Mouse (Mus musculus) heart, embryonic 16.5 days (tissue): ENCODE measurements around the gene Myh9. TPM values are rescaled to one million over a fixed set of nuclear protein-coding genes. Genes with fewer than 3 reads are reported as not detected.
A peak's percentile ranks its signal among the peaks of the same experiment; 100 is the strongest.

Experiments used
- ATAC-seq: fragments of 200-750 bp; cut with Nextera tagmentation; replicated peaks from 2 replicates; pipeline ENCODE4 v1.8.0; 2017; ENCODE audit warnings: moderate number of reproducible peaks; ENCODE audit not compliant: insufficient read depth, low FRiP score; ENCODE audit errors: extremely low read depth
- H3K27ac ChIP-seq: fragments of 300-500 bp; sonication (generic); 2 replicates; pipeline ENCODE4 v1.5.1; 2014; ENCODE audit warnings: mild to moderate bottlenecking, low read length, control low read depth, moderate library complexity
- H3K27me3 ChIP-seq: fragments of 300-500 bp; sonication (generic); 2 replicates; pipeline ENCODE4 v1.6.1; 2014; ENCODE audit warnings: low read length, mixed read lengths; ENCODE audit not compliant: control insufficient read depth, insufficient read depth
- H3K36me3 ChIP-seq: fragments of 300-500 bp; sonication (generic); 2 replicates; pipeline ENCODE4 v1.6.1; 2014; ENCODE audit not compliant: control insufficient read depth, insufficient read depth
- H3K4me1 ChIP-seq: fragments of 300-500 bp; sonication (generic); 2 replicates; pipeline ENCODE4 v1.6.1; 2014; ENCODE audit warnings: low read length, mixed read lengths; ENCODE audit not compliant: control insufficient read depth, insufficient read depth
- H3K4me2 ChIP-seq: fragments of 300-500 bp; sonication (generic); 2 replicates; pipeline ENCODE4 v1.6.1; 2014; ENCODE audit warnings: low read depth, mild to moderate bottlenecking, control low read depth, low read length
- H3K4me3 ChIP-seq: fragments of 300-500 bp; sonication (generic); 2 replicates; pipeline ENCODE4 v1.5.1; 2014; ENCODE audit warnings: mild to moderate bottlenecking, control low read depth, low read length
- H3K9ac ChIP-seq: fragments of 300-500 bp; sonication (generic); 2 replicates; pipeline ENCODE4 v1.6.1; 2014; ENCODE audit warnings: low read length, control low read depth
- H3K9me3 ChIP-seq: fragments of 300-500 bp; sonication (generic); replicated peaks from 2 replicates; pipeline ENCODE4 v1.6.1; 2016; ENCODE audit warnings: low read length; ENCODE audit not compliant: control insufficient read depth
- WGBS: fragments of 180-500 bp; shearing (Covaris S2); extraction: QIAGEN DNeasy Blood & Tissue Kit; methylation state at CpG from one replicate; pipeline ENCODE4 v1.1.7; 2014; 5-methylcytosine and 5-hydroxymethylcytosine counted together
- polyA plus RNA-seq: library from polyadenylated mRNA; unstranded; fragments of >200 nt; fragmentation: Nextera tagmentation; extraction: Ambion mirVana; gene quantifications from 2 replicates; pipeline ENCODE4 v1.2.1, GENCODE M21; 2015

Myh9 gene
- polyA plus RNA-seq, 1 experiment from 2014 or later, result 22.8 TPM

DNA sequence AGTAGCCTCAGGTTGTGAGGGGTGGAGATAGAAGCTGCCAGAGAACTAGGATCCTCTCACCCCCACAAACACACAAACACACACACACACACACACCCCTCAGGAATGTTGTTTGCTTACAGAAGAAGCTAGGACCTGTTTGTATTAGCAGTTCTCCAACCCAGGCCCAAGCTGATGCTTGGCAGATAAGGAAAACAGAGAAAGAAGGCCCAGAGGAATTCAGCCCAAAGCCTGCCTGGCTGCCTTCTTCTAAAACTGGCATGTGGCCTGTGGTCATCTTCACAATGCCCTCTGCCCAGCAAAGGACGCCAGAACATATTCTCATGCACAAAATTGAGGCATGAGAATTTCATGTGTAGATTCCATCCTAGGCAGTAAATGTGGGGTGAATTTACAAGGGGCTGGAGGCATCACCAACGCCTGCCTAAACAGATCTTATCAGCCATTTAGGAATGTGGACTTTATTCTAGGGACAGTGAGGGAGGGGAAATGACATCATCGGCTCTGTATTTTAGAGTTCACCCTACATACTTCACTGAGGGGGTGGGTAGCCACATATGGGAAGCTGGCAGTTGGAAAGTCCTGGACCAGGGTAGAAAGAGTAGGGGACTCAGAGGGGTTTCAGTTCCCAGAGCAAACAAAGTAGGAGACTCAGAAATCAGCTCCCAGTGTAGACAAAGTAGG, 21.4 kb downstream of the Myh9 start:
- peak overlapping the region; percentile 77 for H3K27ac ChIP-seq
- peak overlapping the region; percentile 10 for H3K4me2 ChIP-seq
- ATAC-seq, result no peak
- H3K36me3 ChIP-seq, result 0 out of 2 replicates have a peak, but pooled peaks cover 2% of the 10 kb centered on the region
- no peaks in the 10 kb centered on the region for H3K27me3 ChIP-seq
- no peaks in the 10 kb centered on the region for H3K9me3 ChIP-seq
- no peak overlapping the region for H3K4me3 ChIP-seq
- peak overlapping the region; percentile 50 for H3K9ac ChIP-seq
- 5% methylated on average over 3 of the region's 3 CpGs for WGBS
- H3K4me1 ChIP-seq, result peaks cover 94% of the 10 kb centered on the region

DNA sequence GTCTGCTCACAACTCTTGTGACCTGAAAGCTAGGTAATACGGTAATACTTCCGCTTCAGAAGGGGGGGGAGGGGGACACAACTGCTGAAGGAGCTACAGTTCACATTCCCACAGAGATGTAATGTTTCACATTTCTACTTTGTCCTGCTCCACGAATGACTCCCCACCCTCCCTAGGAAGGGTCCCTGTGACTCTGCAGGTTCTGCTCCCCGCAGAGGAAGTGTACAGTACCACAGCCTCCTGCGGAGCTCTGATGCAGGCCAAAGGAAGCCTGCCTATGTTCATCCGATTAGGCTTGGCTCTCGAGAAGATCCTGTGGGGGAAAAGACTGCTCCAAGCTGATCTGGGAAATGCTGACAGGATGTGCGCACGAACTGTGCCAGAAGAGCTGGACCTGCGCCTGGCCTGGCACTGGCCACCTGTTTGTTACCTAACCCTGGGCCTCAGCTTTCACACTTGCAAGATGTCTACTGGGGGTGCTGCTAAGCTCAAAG, 22.0 kb downstream of the Myh9 start:
- Histone ChIP-seq H3K4me2 (no peak overlapping the region), H3K9me3 (no peaks in the 10 kb centered on the region), H3K4me3 (no peak overlapping the region), H3K27ac (peak overlapping the region; percentile 77), H3K9ac (no peak overlapping the region; the same call in 1 of the 2 replicates), H3K36me3 (no peaks in the 10 kb centered on the region), H3K27me3 (no peaks in the 10 kb centered on the region), H3K4me1 (peaks cover 97% of the 10 kb centered on the region)
- WGBS, result 38% methylated on average over 10 of the region's 10 CpGs
- ATAC-seq, result 0 out of 2 replicates have a peak, but pooled peaks have one; percentile 2

- Histone ChIP-seq H3K27me3 (no peaks in the 10 kb centered on the region), H3K27ac (peak overlapping the region; percentile 89; the same call in 1 of the 2 replicates), H3K4me1 (peaks cover 99% of the 10 kb centered on the region), H3K9ac (0 out of 2 replicates have a peak overlapping the region, but pooled peaks have one; percentile 31), H3K36me3 (no peaks in the 10 kb centered on the region), H3K4me3 (no peak overlapping the region), H3K4me2 (no peak overlapping the region), H3K9me3 (no peaks in the 10 kb centered on the region)
- ATAC-seq, result no peak
- WGBS, result 75% methylated on average over 15 of the region's 15 CpGs
Observed at GRCm38 (mm10) chr15:77818556-77819158, 23.3 kb downstream of the Myh9 start.

- peak overlapping the region; percentile 60 for H3K9ac ChIP-seq
- H3K4me1 ChIP-seq, result peaks cover 96% of the 10 kb centered on the region
- peaks cover 6% of the 10 kb centered on the region for H3K36me3 ChIP-seq
- no peak for ATAC-seq
- 41% methylated on average over 7 of the region's 7 CpGs for WGBS
- no peak overlapping the region for H3K4me2 ChIP-seq
- H3K27ac ChIP-seq, result peak overlapping the region; percentile 89
- H3K4me3 ChIP-seq, result no peak overlapping the region
- H3K27me3 ChIP-seq, result no peaks in the 10 kb centered on the region
- H3K9me3 ChIP-seq, result no peaks in the 10 kb centered on the region
Observed at GRCm38 (mm10) chr15:77817417-77817816, 24.6 kb downstream of the Myh9 start.

GRCm38 (mm10) chr15:77816601-77816950, 25.4 kb downstream of the Myh9 start:
- Histone ChIP-seq H3K9me3 (no peaks in the 10 kb centered on the region), H3K27ac (peak overlapping the region; percentile 89), H3K4me2 (peak overlapping the region; percentile 41; the same call in 1 of the 2 replicates), H3K36me3 (peaks cover 14% of the 10 kb centered on the region), H3K4me1 (peaks cover 95% of the 10 kb centered on the region), H3K9ac (peak overlapping the region; percentile 60), H3K4me3 (no peak overlapping the region), H3K27me3 (no peaks in the 10 kb centered on the region)
- ATAC-seq, result no peak
- 28% methylated on average over 4 of the region's 4 CpGs for WGBS

DNA sequence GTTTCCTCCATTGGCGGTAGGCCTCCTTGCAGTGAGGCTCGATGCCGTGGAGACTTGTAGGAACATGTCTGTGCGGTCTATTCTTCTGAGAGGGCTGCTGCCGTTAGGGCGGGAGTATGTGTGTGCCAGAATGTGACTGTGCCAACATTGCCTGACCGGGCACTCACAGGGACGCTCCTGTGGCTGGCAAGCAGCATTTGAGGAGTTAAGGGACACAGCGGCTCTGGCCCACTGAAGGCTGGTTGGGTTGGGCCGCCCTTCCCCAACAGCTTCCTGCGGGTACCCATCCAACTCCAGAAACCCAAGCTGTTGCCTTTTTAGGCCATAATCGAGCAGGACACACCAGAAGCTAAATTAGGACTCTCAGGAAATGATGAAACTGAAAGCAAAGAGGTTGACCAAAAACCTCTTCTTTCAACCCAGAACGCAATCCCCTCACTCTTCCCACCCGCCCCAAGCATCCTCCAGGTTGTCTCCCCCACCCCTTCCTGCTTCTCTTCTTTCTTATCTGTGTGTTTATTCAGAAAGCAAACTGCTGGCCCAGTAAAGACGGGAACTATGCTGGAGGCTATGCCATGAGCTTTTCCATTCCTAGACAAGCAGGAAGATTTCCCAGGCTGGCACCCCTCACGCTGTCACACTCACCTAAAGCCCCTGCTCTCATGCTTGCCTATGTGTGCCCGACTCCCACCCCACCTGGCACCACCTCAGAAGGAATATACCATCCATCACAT, 25.9 kb downstream of the Myh9 start:
- peaks cover 17% of the 10 kb centered on the region for H3K36me3 ChIP-seq
- 40% methylated on average over 17 of the region's 17 CpGs for WGBS
- peak overlapping the region; percentile 89 for H3K27ac ChIP-seq
- H3K9me3 ChIP-seq, result no peaks in the 10 kb centered on the region
- peak overlapping the region; percentile 60 for H3K9ac ChIP-seq
- H3K27me3 ChIP-seq, result no peaks in the 10 kb centered on the region
- ATAC-seq, result no peak; the same call in 1 of the 2 replicates
- H3K4me1 ChIP-seq, result peaks cover 95% of the 10 kb centered on the region
- peak overlapping the region; percentile 41 for H3K4me2 ChIP-seq
- H3K4me3 ChIP-seq, result no peak overlapping the region; the same call in 1 of the 2 replicates

DNA sequence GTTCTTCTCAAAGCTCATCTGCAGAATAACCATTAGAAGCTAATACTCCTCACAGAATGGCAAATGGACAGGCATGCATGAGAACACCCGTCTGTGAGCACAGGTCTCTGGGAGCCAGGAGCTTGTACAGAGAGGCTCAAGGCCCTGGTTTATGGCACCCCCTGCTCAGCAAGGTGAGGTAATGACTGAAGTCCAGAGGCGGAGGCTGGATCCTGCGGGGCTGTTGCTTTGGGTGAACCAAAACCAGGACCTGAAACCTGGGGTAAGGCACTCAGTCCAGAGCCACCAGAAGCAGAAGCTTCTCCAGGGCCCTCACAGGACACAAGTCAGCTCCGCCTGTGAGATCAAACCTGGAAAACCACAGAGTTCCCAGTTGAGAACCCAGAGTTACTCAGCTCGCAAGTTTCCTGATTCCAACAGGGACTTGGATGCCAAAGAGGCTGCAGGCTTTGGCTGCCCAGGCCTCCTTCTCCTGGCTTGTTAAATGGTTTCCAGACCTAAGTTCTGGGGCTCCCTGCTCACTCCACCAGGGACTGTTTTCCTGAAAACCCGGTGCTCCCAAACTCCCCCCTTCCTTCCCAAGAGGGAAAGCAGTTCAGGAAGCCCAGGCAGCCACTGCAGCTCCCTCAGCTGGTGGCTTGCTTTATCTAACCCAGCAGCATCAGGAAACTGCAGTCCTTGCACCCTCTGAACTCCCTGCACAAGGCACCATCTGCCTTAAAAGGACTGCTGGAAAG, 28.2 kb downstream of the Myh9 start:
- Histone ChIP-seq H3K9me3 (no peaks in the 10 kb centered on the region), H3K27ac (peak overlapping the region; percentile 89), H3K4me3 (no peak overlapping the region), H3K9ac (peak overlapping the region; percentile 55), H3K36me3 (peaks cover 21% of the 10 kb centered on the region), H3K4me2 (no peak overlapping the region), H3K27me3 (no peaks in the 10 kb centered on the region), H3K4me1 (peaks cover 87% of the 10 kb centered on the region)
- WGBS, result 57% methylated on average over 6 of the region's 6 CpGs
- 0 out of 2 replicates have a peak, but pooled peaks have one; percentile 10 for ATAC-seq

DNA sequence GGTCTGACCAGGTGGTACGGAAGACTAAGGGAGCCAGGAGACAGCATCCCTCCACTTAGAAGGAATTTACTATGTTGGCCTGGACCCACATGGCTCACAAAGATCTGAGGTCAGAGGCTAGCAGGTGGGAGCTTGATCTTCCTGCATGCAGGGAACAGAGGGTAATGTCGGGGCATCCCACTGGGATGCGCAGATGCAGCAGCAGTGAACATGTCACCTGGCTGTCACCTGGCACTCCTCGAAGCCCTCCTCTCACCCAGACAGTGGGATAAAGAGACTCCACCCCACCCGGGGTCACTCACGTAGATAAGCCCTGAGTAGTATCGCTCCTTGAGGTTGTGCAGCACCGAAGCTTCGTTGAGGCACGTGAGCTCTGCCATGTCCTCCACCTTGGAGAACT, 29.4 kb downstream of the Myh9 start:
- H3K4me2 ChIP-seq, result no peak overlapping the region
- no peak overlapping the region for H3K4me3 ChIP-seq
- peaks cover 78% of the 10 kb centered on the region for H3K4me1 ChIP-seq
- peaks cover 26% of the 10 kb centered on the region for H3K36me3 ChIP-seq
- H3K9me3 ChIP-seq, result no peaks in the 10 kb centered on the region
- no peaks in the 10 kb centered on the region for H3K27me3 ChIP-seq
- no peak for ATAC-seq
- no peak overlapping the region for H3K9ac ChIP-seq
- 84% methylated on average over 10 of the region's 10 CpGs for WGBS
- no peak overlapping the region for H3K27ac ChIP-seq
